Mouse (Mus musculus) activated CD4-positive, CD25-positive, alpha-beta regulatory T cell, adult 4 months (primary cell): ENCODE results near the gene Gm2244. TPM values are rescaled to one million over a fixed set of nuclear protein-coding genes. Genes with fewer than 3 reads are reported as not detected.
"Not testable (repeated sequence)": the region's sequence is repeated elsewhere in the genome, so short reads cannot be mapped to it uniquely, and the experiment has no call there.

Source experiments
- ATAC-seq: one replicate; pipeline ENCODE4 v1.8.0; 2017
- polyA plus RNA-seq, 2 experiments: library from polyadenylated mRNA; unstranded; fragments of 100-300 nt; shearing (Covaris generic); gene quantifications; one replicate each; pipeline ENCODE4 v1.2.1; 2017

Gm2244 gene
- polyA plus RNA-seq = 1 to 10 TPM in 1 of 2 experiments, not detected in 1; 1.3 TPM

- ATAC-seq = not testable (repeated sequence)
These were observed at the start of gene Gm2244 for GRCm38 (mm10) chr14:19549863-19550262. TSS of gene Gm2244 (minus strand) at chr14:19549963.

- ATAC-seq = not testable (repeated sequence)
These were observed 35.3 kb upstream of the Gm2244 start, which contains the start of gene Gm2237 for GRCm38 (mm10) chr14:19584804-19585667. TSS of gene Gm2237 (minus strand) at chr14:19585135.

Other genes starting within 250 kb of the Gm2244 start
- 1 to 10 TPM; 4.0 to 8.7 TPM for gene Gm21738, start 131.0 kb downstream of the Gm2244 start, polyA plus RNA-seq
- gene Gm2237, start 35.2 kb upstream of the Gm2244 start, polyA plus RNA-seq = 10 to 100 TPM in 1 of 2 experiments, 1 to 10 TPM in 1; 6.4 to 21.6 TPM
- gene Gm5458, start 52.6 kb upstream of the Gm2244 start, polyA plus RNA-seq = under 1 TPM in 1 of 2 experiments, not detected in 1; 0.89 TPM
- gene Nid2, start 201.3 kb upstream of the Gm2244 start, polyA plus RNA-seq = 1 to 10 TPM; 1.1 to 2.9 TPM